Mouse (Mus musculus) mammary gland, adult 2 months (tissue): Measurements from ENCODE around the gene Ddit4l. TPM values are rescaled to one million over a fixed set of nuclear protein-coding genes. Genes with fewer than 3 reads are reported as not detected.

Experiments used
- polyA plus RNA-seq: library from polyadenylated mRNA; depleted of rRNA; stranded (reverse); fragments of >200 nt; gene quantifications from 2 replicates; pipeline ENCODE4 v1.2.3, GENCODE M21; 2012; ENCODE audit warnings: low replicate concordance; rRNA removed

Gene Ddit4l
- 0.42 and 54.3 TPM in 2 replicates for polyA plus RNA-seq

DNA sequence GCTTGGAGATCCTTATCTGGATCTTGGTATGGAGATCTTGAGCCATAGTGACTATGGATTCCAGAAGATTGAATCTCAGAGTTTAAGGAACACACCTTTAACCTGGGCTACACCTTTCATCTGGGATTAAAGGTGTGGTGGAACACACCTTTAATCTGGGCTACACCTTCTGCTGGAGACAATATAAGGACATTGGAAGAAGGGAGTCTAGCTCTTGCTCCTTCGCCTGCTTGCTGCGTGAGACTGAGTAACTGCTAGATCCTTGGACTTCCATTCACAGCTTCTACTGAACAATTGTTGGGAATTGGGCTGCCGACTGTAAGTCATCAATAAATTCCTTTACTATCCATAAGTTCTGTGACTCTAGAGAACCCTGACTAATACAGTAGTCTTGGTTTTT lies at the start of gene Ddit4l:
Gene Ddit4l (plus strand): TSS at position 301 of the 400 bp plus-strand sequence.

GRCm38 (mm10) chr3:137671224-137671623 lies 49.8 kb downstream of the Ddit4l start, which contains the start of gene Gm21962:
Gene Gm21962 (plus strand): TSS chr3:137671524.

Other genes starting within 250 kb of the Ddit4l start
- not detected in 2 replicates for gene Gm21962, start 49.9 kb downstream of the Ddit4l start, polyA plus RNA-seq
- gene H2afz, start 242.9 kb downstream of the Ddit4l start, polyA plus RNA-seq = 237 and 429 TPM in 2 replicates
- gene Dnajb14, start 246.1 kb downstream of the Ddit4l start, polyA plus RNA-seq = 3.8 and 8.0 TPM in 2 replicates